Mouse (Mus musculus): ENCODE measurements around the gene Olfr693.
"Not testable (repeated sequence)": the region's sequence is repeated elsewhere in the genome, so short reads cannot be mapped to it uniquely, and the experiment has no call there.

Olfr693 gene

DNA sequence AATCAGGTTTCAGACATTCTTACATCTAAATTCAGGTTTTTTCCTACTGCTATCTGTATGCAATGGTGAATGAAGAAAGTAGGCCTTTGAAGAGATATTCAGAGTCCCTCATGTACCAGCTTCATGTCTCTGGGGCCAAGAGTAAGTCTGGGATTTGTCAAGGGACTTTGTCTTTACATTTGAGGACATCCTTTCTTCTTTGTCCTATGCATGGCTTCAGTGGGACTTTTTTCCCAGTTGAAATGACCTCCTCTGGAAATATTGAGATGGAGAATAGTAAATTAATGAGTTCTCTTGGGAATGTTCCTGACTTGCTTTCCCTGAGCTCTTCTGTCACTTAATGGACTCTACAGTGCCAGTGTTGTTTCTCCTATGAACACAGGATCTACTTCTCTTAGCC, at the start of gene Olfr693:
Gene Olfr693, minus strand, starts transcription at position 101 of the 400 bp plus-strand sequence.
- in situ Hi-C loops (cut with MboI, MseI) = no loop called here

DNA sequence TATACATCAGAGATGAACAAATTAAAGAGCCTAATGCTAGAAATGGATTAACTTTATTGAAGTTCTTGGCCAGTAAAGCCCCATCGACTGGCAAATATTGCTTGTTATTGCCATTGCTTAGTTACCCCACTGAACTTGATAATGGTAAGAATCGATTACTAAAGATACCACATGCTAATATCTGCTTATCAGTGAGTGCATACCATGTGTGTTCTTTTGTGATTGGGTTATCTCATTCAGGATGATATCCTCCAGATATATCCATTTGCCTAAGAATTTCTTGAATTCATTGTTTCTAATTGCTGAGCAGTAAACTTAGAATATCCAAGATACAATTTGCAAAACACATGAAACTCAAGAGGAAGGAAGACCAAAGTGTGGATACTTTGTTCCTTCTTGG, 45.3 kb upstream of the Olfr693 start:
- in situ Hi-C loops (cut with MboI, MseI) = not testable (repeated sequence)

DNA sequence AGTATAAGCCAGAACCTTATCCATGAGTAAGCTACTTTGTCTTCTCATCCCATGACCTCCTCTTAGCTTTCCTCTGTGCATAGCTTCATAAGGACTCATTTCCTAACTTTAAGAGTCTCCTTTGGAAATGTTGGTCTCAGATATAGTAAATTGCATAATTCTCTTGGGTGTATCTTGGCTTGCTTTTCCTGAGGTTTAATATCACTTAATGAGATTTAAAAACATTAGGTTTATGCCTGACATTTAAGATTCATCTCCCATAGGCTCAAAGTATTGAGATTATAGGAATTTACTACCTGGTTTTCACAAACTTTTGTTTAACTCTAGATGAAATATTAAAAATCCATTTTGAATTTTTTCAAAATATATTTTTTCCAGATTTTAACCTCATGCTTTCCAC, 35.9 kb upstream of the Olfr693 start, which contains the start of gene Olfr695:
Gene Olfr695, minus strand, starts transcription at position 101 of the 400 bp plus-strand sequence.
- in situ Hi-C loops (cut with MboI, MseI) = no loop called here

DNA sequence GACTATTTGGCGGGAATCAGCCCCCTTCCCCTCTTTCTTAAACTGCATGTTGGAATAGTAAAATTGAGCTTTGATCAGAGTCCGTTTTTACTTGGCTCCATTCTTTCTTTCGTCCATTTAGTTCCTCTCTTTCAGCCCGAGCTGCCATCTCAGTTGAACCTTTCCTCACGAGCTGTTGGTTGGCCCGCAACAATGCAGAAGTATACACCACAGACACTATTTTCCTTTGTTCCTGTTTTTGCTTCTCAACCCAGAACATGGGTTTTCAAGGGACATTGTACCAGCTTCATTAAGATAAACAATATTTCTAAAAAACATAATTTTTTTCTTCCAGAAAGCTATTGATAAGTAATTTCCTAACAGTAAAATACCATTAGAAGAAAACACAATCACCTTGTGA, 31.1 kb upstream of the Olfr693 start:
- in situ Hi-C loops (cut with MboI, MseI) = no loop called here

DNA sequence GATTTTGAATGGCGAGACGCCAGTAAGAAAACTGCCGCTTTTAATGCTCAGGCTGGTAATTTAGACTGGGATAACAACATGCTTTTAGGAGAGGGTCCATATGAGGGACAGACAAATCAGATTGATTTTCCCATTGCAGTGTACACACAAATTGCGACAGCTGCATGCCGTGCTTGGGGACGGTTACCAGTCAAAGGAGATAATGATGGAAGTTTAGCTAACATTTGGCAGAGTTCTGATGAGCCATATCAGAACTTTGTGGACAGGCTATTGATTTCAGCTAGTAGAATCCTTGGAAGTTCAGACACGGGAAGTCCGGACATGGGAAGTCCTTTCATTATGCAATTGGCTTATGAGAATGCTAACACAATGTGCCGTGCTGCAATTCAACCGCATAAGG, 27.3 kb upstream of the Olfr693 start:
- in situ Hi-C loops (cut with MboI, MseI) = not testable (repeated sequence)

DNA sequence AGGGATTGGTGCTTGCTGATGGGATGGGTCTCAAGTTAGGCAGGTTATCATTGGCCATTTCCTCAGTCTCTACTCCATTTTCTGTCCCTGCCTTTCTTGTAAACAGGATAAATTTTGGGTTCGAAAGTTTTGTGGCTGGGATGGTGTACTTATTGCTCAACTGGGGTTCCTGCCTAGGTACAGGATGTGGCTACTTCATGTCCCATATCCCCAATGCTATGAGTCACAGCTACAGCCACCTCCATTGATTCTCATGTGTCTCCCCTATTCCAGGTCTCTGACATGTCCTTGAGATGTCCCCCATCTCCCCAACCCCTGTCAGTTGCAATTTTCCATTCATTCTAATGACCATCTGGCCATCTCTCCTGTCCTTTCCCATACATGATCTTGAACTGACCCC, 16.5 kb upstream of the Olfr693 start:
- in situ Hi-C loops (cut with MboI, MseI) = loop anchor here (5.0 kb wide), 1 partner anchor 105 kb away; no protein-coding TSS in a partner anchor

DNA sequence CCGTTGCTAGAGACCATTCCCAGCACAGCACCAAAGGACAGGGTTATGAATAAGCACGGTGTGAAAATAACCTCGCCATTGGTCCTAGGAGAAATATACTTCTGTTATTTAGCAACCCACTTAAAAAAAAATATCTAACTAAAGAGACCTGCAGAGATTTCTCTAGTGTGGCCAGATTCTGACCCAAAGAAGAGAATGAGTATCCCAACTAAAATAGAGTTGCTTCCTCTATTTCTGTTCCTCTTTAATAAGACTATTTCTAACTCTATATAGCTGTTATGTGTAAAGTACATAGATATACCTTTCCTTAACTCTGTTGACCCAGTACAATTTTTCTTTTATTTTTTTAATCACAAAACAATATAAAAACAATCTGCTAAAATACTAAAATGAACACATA, 12.6 kb upstream of the Olfr693 start:
- in situ Hi-C loops (cut with MboI, MseI) = no loop called here

DNA sequence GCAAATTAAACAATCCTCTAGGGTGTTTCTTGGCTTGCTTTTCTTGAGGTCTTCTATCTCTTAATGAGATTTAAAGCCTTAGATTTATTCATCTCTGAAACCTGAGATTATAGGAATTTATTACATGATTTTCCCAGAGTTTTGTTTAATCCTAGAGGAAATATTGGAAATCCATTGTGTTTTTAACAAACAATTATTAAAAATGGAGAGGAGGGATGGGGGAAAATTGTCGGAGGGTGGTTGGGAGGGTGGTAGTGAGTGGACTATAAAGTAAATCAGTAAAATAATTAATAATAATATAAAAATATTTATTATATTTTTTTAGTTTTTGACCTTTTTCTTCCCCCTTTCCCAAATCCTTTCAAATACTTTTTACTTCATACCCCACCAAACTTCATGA, 11.3 kb upstream of the Olfr693 start, which contains the start of gene Olfr694:
Gene Olfr694, minus strand, starts transcription at position 101 of the 400 bp plus-strand sequence.
- in situ Hi-C loops (cut with MboI, MseI) = no loop called here

DNA sequence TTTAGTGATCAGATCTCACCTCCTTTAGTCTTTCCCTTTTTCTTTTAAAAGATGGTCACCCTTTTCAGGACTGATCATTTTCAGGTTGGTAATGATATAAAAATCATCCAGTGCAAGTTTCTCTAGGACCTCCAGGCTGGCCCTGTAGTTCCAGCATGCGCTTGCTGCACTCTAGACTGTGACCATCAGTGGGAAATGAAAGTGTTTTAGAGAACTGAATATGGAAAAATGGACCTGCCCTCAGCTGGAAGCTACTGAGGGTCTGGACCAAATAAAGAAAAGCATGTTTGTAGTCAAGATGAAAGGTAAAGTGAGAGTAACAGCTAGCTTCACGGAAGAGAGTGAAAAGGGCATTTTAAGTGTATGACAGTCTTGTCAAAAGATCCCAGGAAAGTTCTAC, 5.0 kb upstream of the Olfr693 start:
- in situ Hi-C loops (cut with MboI, MseI) = no loop called here

DNA sequence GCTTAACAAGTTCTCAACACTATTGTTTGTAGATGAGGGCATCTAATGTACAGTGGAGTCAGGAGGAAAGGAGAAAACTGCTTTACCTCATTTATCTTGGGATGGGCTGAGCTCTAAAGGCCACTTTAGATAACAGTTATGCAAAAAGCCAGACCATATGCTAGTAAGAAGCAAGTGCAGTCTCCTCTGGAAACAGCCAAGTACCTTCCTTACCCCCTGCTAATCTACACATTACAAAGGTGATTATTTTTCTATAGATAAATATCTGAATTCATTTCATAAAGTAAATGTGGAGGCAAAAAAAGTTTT, 28.1 kb downstream of the Olfr693 start:
- in situ Hi-C loops (cut with MboI, MseI) = no loop called here

DNA sequence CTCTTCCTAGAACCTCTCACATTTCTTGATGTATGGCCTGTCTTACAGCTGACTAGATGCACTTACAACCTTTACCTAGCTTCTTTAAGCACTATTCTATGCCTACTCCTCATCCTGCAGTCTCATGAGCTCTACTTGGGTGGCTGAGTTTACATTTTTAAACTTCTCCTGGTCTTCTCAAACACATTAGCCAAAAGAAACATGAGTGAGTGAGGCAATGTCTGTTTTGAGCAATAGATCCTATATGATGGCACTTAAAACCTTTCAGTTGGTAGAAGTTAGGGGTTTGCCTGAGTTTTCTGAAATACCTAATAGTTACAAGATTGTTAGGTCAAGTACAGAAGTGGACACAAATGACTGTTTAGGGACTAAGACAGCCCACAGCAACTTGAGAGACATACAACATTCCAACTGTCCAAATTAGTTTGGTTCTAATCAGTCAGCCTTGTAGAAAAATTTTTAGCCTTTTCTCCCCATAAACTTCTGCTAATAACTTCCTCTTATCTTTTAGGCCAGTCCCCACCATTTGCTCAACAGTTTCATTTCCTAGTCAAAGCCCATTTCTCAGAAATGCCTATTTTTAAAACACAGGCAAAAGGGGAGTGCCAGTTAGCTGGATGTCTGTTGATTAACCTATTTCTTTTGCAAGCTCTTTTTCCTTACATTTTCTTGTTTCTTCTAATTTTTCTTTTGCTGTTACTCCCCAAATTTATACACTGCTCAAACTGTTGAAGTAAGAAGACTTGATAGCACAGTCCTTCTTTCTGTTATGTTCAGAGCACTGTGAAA, 28.6 kb downstream of the Olfr693 start:
- in situ Hi-C loops (cut with MboI, MseI) = no loop called here

DNA sequence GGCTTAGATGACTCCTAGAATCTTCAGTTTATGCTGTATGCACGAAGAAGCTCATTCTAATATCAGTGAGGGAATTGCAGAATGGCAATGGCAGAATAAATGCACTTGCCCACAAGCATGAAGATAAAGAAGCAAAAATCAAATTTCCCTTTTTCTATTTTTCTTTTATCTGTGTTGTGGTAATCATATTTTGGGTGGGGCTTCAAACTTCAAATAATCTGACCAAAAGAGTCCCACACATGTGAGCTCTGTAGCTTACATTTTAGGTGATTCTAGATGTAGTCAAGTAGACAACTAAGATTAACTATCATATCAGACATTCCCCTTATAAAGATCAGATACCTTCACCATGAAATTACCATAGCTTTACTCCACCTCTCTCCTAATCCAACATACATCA, 30.6 kb downstream of the Olfr693 start:
- in situ Hi-C loops (cut with MboI, MseI) = loop anchor here (10.0 kb wide), 1 partner anchor 115 kb away; no protein-coding TSS in a partner anchor

DNA sequence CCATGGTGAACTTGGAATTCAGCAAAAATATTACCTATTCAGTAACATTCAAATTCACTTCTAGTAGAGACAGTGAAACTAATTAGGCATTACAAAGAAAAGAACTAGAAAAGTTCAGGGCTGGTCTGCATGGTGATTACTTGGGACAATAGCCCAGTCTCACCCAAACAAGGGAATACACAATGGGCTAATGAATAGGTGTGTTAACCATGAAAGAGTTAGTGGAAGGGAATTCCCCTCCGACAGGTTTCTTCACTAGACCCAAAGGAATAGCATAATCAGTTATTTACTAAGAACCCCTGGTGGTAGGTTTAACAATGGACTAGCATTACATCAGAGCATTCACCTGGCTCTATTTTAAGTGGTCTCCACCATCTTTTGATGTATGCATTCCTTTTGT, 35.1 kb downstream of the Olfr693 start:
- in situ Hi-C loops (cut with MboI, MseI) = loop anchor here (10.0 kb wide), 1 partner anchor 110 kb away; no protein-coding TSS in a partner anchor

DNA sequence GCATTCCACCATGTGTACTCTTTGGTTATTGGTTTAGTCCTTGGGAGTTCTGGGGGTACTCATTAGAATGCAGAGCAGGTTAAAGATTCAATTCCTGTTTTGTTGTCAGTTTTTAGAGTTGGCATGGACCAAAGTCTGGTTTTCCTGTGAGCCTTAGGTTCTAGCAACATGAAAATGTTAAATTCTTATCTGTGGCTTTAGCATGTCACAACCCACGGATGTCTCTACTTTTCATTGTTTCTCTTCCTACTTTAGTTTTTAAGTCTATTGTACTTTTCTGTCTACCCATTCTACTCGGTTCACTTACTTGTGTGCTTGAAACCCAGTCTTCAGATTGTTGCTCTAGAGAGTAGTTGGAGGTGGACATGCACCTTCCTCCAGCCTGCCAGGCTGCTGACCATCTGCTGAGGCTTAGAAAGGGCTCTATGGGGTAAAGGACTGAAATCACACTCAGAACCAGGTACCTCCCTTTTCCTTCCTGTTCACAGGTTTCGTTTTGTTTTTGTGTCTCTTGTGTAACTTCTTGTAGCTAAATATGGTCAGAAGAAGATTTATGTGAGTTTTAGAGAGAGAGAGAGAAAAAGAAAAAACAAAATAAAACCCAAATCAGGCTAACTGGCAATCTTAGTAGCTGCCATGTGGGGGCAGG, 36.0 kb downstream of the Olfr693 start:
- in situ Hi-C loops (cut with MboI, MseI) = loop anchor here (10.0 kb wide), 1 partner anchor 110 kb away; no protein-coding TSS in a partner anchor

DNA sequence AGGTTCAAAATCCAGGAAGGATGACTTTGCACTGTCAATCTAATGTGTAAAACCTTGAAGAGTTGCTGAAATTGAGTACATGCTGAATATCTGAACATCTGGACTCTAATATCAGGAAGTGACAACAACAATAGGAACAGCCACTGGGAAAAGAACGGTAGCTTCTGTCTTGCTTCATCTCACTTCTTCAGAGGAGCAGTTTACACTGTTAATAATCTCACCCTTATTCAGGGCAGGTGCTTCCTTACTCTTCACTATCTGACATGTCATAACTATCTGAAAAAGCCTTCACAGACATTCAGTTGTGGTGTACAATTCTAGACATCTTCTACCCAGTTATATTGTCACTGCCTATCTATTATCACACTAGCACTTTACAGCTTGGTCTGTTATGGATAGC, 39.5 kb downstream of the Olfr693 start:
- in situ Hi-C loops (cut with MboI, MseI) = loop anchor here (10.0 kb wide), 1 partner anchor 106 kb away; no protein-coding TSS in a partner anchor

DNA sequence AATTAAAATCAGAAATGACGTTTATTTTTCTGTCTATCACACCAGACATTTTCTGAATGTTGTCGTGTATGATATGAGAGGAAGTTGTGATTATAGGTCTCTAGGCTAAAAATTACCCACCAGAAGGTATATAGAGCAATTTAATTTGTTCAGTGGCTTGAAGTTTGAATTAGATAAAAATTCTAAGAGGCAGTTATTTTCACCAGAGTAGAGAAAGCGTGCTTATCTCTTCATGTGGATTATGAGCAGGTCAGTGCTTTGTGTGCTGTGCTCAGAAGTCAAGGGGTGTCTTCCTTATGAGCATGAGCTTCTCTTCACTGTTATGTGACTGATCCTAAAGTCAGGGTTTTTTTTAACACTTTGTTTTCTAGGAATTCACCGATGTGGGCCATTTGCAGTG, 44.8 kb downstream of the Olfr693 start:
- in situ Hi-C loops (cut with MboI, MseI) = no loop called here
